Comparison of ENCODE assay signal across 12 mouse cellular contexts in genomic region chr11:72550134-72550988, GRCm38 (mm10). TPM values are rescaled to one million over a fixed set of nuclear protein-coding genes. Genes with fewer than 3 reads are reported as not detected.
DNase-seq lines count a peak whose midpoint lies in the region; ATAC-seq lines count a peak whose summit lies in the region.
"Had no signal": no experiment of that assay in that cellular context is flagged by ENCODE, and none has a peak within 500 bp of the region (broad histone marks: within the 10 kb centered on the region; RNA-seq: fewer than 3 reads in every experiment).

TSS of gene Spns3 (minus strand) at chr11:72550506.

- H3K27me3 ChIP-seq in midbrain, embryonic 10.5 days (ENCODE audit: low read depth, poor library complexity, severe bottlenecking), result no peaks in the 10 kb centered on the region
- no peaks in the 10 kb centered on the region for H3K27me3 ChIP-seq in midbrain, embryonic 15.5 days (replicated peaks)
- no peaks in the 10 kb centered on the region for H3K27me3 ChIP-seq in forebrain, embryonic 11.5 days (ENCODE audit: control insufficient read depth, insufficient read depth, low read length)
- H3K27me3 ChIP-seq: hindbrain, embryonic 12.5 days; limb, embryonic 12.5 days had no signal

- no peaks in the 10 kb centered on the region for H3K9me3 ChIP-seq in midbrain, embryonic 10.5 days (replicated peaks)
- H3K9me3 ChIP-seq in midbrain, embryonic 15.5 days, result no peaks in the 10 kb centered on the region
- H3K9me3 ChIP-seq in forebrain, embryonic 11.5 days (ENCODE audit: control insufficient read depth, low read length), result no peaks in the 10 kb centered on the region
- H3K9me3 ChIP-seq: hindbrain, embryonic 12.5 days; limb, embryonic 12.5 days had no signal

- 0 out of 2 replicates have a peak within 1 kb of the TSS, but pooled peaks have one; percentile 17 for H3K27ac ChIP-seq in midbrain, embryonic 10.5 days (replicated peaks)
- no peak within 1 kb of the TSS for H3K27ac ChIP-seq in midbrain, embryonic 15.5 days
- no peak within 1 kb of the TSS for H3K27ac ChIP-seq in forebrain, embryonic 11.5 days (ENCODE audit: low read depth, low read length)
- H3K27ac ChIP-seq: hindbrain, embryonic 12.5 days; limb, embryonic 12.5 days had no signal

- H3K4me3 ChIP-seq in midbrain, embryonic 10.5 days, result no peak within 1 kb of the TSS
- no peak within 1 kb of the TSS for H3K4me3 ChIP-seq in midbrain, embryonic 15.5 days
- no peak within 1 kb of the TSS for H3K4me3 ChIP-seq in forebrain, embryonic 11.5 days (ENCODE audit: low read depth, low read length)
- H3K4me3 ChIP-seq: hindbrain, embryonic 12.5 days; limb, embryonic 12.5 days had no signal

- WGBS in midbrain, embryonic 10.5 days, result 69% methylated on average over 8 of the region's 8 CpGs
- 76% methylated on average over 8 of the region's 8 CpGs for WGBS in midbrain, embryonic 15.5 days
- 66% methylated on average over 8 of the region's 8 CpGs for WGBS in forebrain, embryonic 11.5 days

- H3K4me1 ChIP-seq in midbrain, embryonic 10.5 days, result no peaks in the 10 kb centered on the region
- no peaks in the 10 kb centered on the region for H3K4me1 ChIP-seq in midbrain, embryonic 15.5 days
- H3K4me1 ChIP-seq in forebrain, embryonic 11.5 days (replicated peaks; ENCODE audit: control insufficient read depth, insufficient read depth, low read length), result no peaks in the 10 kb centered on the region
- H3K4me1 ChIP-seq: hindbrain, embryonic 12.5 days; limb, embryonic 12.5 days had no signal

- H3K36me3 ChIP-seq in midbrain, embryonic 10.5 days, result no peaks in the 10 kb centered on the region
- no peaks in the 10 kb centered on the region for H3K36me3 ChIP-seq in midbrain, embryonic 15.5 days (replicated peaks)
- H3K36me3 ChIP-seq in forebrain, embryonic 11.5 days (ENCODE audit: control insufficient read depth, insufficient read depth, low read length), result no peaks in the 10 kb centered on the region
- H3K36me3 ChIP-seq: hindbrain, embryonic 12.5 days; limb, embryonic 12.5 days had no signal

- no peak for DNase-seq in midbrain, embryonic 10.5 days (ENCODE audit: low spot score)
- DNase-seq in thymus, postnatal 4 days, result peak; percentile 68
- DNase-seq in forebrain, embryonic 11.5 days (ENCODE audit: low spot score), result no peak
- no peak for DNase-seq in cerebellum, postnatal 4 days (ENCODE audit: low spot score in 2 of 2)
- no peak for DNase-seq in right cerebral cortex, adult 18-20 months
- DNase-seq: embryo, embryonic 11 days had no signal

- no peak within 1 kb of the TSS for H3K4me2 ChIP-seq in midbrain, embryonic 15.5 days
- no peak within 1 kb of the TSS for H3K4me2 ChIP-seq in forebrain, embryonic 11.5 days (ENCODE audit: low read depth, low read length, severe bottlenecking)
- H3K4me2 ChIP-seq: hindbrain, embryonic 12.5 days; limb, embryonic 12.5 days had no signal

- no peak for ATAC-seq in midbrain, embryonic 15.5 days (replicated peaks)
- ATAC-seq in erythroid progenitor cell, adult 5-6 weeks (replicated peaks; ENCODE audit: low FRiP score, poor library complexity, severe bottlenecking), result 0 out of 2 replicates have a peak, but pooled peaks have one; percentile 32
- peak; percentile 81 for ATAC-seq in monocyte, adult 5-6 weeks (replicated peaks; ENCODE audit: insufficient number of reproducible peaks, low FRiP score, low TSS enrichment, poor library complexity, severe bottlenecking)
- no peak for ATAC-seq in forebrain, embryonic 11.5 days (replicated peaks; ENCODE audit: low FRiP score)
- ATAC-seq: midbrain, embryonic 16.5 days had no signal

- H3K9ac ChIP-seq in midbrain, embryonic 15.5 days, result no peak within 1 kb of the TSS
- H3K9ac ChIP-seq in forebrain, embryonic 11.5 days (ENCODE audit: low read length), result no peak within 1 kb of the TSS
- H3K9ac ChIP-seq: hindbrain, embryonic 12.5 days; limb, embryonic 12.5 days had no signal

RNA-seq across cellular contexts. Expression of gene Spns3, which starts in this region (rescaled TPM):
- 0.06 TPM in 1 of 2 replicates, not detected in the other for polyA plus RNA-seq in midbrain, embryonic 10.5 days (2016; fragmentation: Nextera tagmentation; extraction: Ambion mirVana)
- 0.04 TPM in 1 of 2 replicates, not detected in the other for polyA plus RNA-seq in midbrain, embryonic 15.5 days (2015; fragmentation: Nextera tagmentation; extraction: Ambion mirVana)
- total RNA-seq in erythroid progenitor cell, adult 5-6 weeks (2015; ENCODE audit: low replicate concordance), result 1.4 and 6.7 TPM in 2 replicates
- 0.39 and 0.76 TPM in 2 replicates for total RNA-seq in erythroid progenitor cell, adult 5-6 weeks (2017; ENCODE audit: low replicate concordance)
- 0.75 to 3.8 TPM (median 1.3 TPM) in 3 replicates for total RNA-seq in monocyte, adult 5-6 weeks (2017)
- not detected in 2 replicates for polyA plus RNA-seq in forebrain, embryonic 11.5 days (2014; fragmentation: Nextera tagmentation; extraction: Ambion mirVana)
- polyA plus RNA-seq: limb, embryonic 12.5 days; midbrain, embryonic 16.5 days had no signal

Comparison
In these comparisons a context has a peak if more than half of its experiments do, and no peak if none do; other contexts are left out.
1. ATAC-seq: peak in erythroid progenitor cell, adult 5-6 weeks (single experiment) and monocyte, adult 5-6 weeks (single experiment); none in midbrain, embryonic 15.5 days (single experiment) and forebrain, embryonic 11.5 days (single experiment).